Mouse (Mus musculus) layer of hippocampus, adult 2 months (tissue): ENCODE data around the gene Ncmap. TPM values are rescaled to one million over a fixed set of nuclear protein-coding genes. Genes with fewer than 3 reads are reported as not detected.

ENCODE experiments used
- DNase-seq, 2 experiments: peaks; one replicate each; pipeline ENCODE4 v3.0.0; 2022; ENCODE audit warnings: low spot score in 2 of 2
- H3K27ac ChIP-seq: fragments of 200-600 bp; 2 replicates; pipeline ENCODE4 v1.8.1; 2022
- H3K4me3 ChIP-seq: fragments of 200-600 bp; 2 replicates; pipeline ENCODE4 v1.8.1; 2022; ENCODE audit warnings: mild to moderate bottlenecking
- CTCF ChIP-seq: fragments of 200-600 bp; conservative IDR thresholded peaks from 2 replicates; pipeline ENCODE4 v1.8.1; 2022; ENCODE audit warnings: antibody characterized with exemption, mild to moderate bottlenecking, moderate library complexity
- long read RNA-seq, 2 experiments: library from polyadenylated mRNA; stranded (forward); transcript quantifications; one replicate each; pipeline ENCODE4 v2.0.0; 2021; ENCODE audit warnings: borderline mapping rate in 2 of 2
- total RNA-seq, 2 experiments: library from RNA; stranded (reverse); gene quantifications; 2 replicates each; pipeline ENCODE4 v1.2.3; 2021

Ncmap gene
- under 1 TPM; 0.39 to 0.92 TPM for total RNA-seq
- long read RNA-seq, experiment 1 = 0 reads
- long read RNA-seq, experiment 2 = 0 reads

GRCm38 (mm10) chr4:135397991-135398390 lies at the start of gene Ncmap:
Gene Ncmap, minus strand, starts transcription at chr4:135398227.
- no peak for TF ChIP-seq CTCF
- H3K4me3 ChIP-seq = no peak within 1 kb of the TSS
- DNase-seq = no peak
- no peak within 1 kb of the TSS for H3K27ac ChIP-seq

GRCm38 (mm10) chr4:135442473-135442872 lies 44.4 kb upstream of the Ncmap start:
- H3K4me3 ChIP-seq = no peak overlapping the region
- no peak overlapping the region for H3K27ac ChIP-seq
- no peak for TF ChIP-seq CTCF

GRCm38 (mm10) chr4:135439904-135440522 lies 42.0 kb upstream of the Ncmap start:
- no peak for DNase-seq
- Histone ChIP-seq H3K4me3 (no peak overlapping the region), H3K27ac (no peak overlapping the region)
- TF ChIP-seq CTCF = peak; percentile 49

More at GRCm38 (mm10) chr4:135442473-135442872, 44.4 kb upstream of the Ncmap start:
- no peak for DNase-seq

GRCm38 (mm10) chr4:135439188-135439647 lies 41.2 kb upstream of the Ncmap start:
- Histone ChIP-seq H3K4me3 (no peak overlapping the region), H3K27ac (no peak overlapping the region; the same call in 1 of the 2 replicates)
- TF ChIP-seq CTCF = no peak
- peak in 1 of 2 experiments; percentile 1 for DNase-seq

- no peak for DNase-seq
- Histone ChIP-seq H3K4me3 (no peak overlapping the region), H3K27ac (no peak overlapping the region)
- TF ChIP-seq CTCF = no peak
These were observed 39.9 kb upstream of the Ncmap start for GRCm38 (mm10) chr4:135437924-135438323.

- TF ChIP-seq CTCF = no peak
- no peak for DNase-seq
- no peak overlapping the region for H3K4me3 ChIP-seq
- H3K27ac ChIP-seq = no peak overlapping the region
These were observed 38.3 kb upstream of the Ncmap start for GRCm38 (mm10) chr4:135436291-135436690.

GRCm38 (mm10) chr4:135434395-135434789 lies 36.4 kb upstream of the Ncmap start:
- no peak for TF ChIP-seq CTCF
- DNase-seq = no peak
- peak overlapping the region; percentile 71 for H3K4me3 ChIP-seq
- peak overlapping the region; percentile 85 for H3K27ac ChIP-seq

GRCm38 (mm10) chr4:135433443-135434394 lies 35.7 kb upstream of the Ncmap start, which contains the start of gene Rcan3:
Gene Rcan3, minus strand, starts transcription at chr4:135433853.
- peak; percentile 16; the same call in 1 of the 2 replicates for TF ChIP-seq CTCF

GRCm38 (mm10) chr4:135433086-135433442 lies 35.0 kb upstream of the Ncmap start:
- Histone ChIP-seq H3K4me3 (peak overlapping the region; percentile 71), H3K27ac (peak overlapping the region; percentile 87)
- no peak for DNase-seq
- no peak for TF ChIP-seq CTCF

More at GRCm38 (mm10) chr4:135433443-135434394, 35.7 kb upstream of the Ncmap start, which contains the start of gene Rcan3:
- peak; percentile 43 to 59 for DNase-seq
- Histone ChIP-seq H3K4me3 (peak within 1 kb of the TSS; percentile 71), H3K27ac (peak within 1 kb of the TSS; percentile 87)

- DNase-seq = no peak
- no peak for TF ChIP-seq CTCF
- no peak overlapping the region for H3K4me3 ChIP-seq
- no peak overlapping the region for H3K27ac ChIP-seq
These were observed 32.1 kb upstream of the Ncmap start for GRCm38 (mm10) chr4:135429990-135430760.

- no peak for DNase-seq
- no peak overlapping the region for H3K27ac ChIP-seq
These were observed 31.4 kb upstream of the Ncmap start for GRCm38 (mm10) chr4:135429383-135429782.

GRCm38 (mm10) chr4:135426587-135426986 lies 28.6 kb upstream of the Ncmap start:
- no peak overlapping the region for H3K27ac ChIP-seq
- no peak overlapping the region for H3K4me3 ChIP-seq
- DNase-seq = no peak
- no peak for TF ChIP-seq CTCF

More at GRCm38 (mm10) chr4:135429383-135429782, 31.4 kb upstream of the Ncmap start:
- H3K4me3 ChIP-seq = no peak overlapping the region
- TF ChIP-seq CTCF = no peak
